Mouse (Mus musculus) lung, adult 2 months (tissue): ENCODE data around the gene Pde4b. TPM values are rescaled to one million over a fixed set of nuclear protein-coding genes. Genes with fewer than 3 reads are reported as not detected.

Experiments
- DNase-seq: peaks from one replicate; pipeline ENCODE4 v3.0.0; 2022
- H3K4me1 ChIP-seq: fragments of 200-500 bp; 2 replicates; pipeline ENCODE4 v1.6.1; 2011; ENCODE audit warnings: low read length; ENCODE audit not compliant: control insufficient read depth, insufficient read depth
- H3K4me3 ChIP-seq: fragments of 200-500 bp; replicated peaks from 2 replicates; pipeline ENCODE3; 2011; ENCODE audit warnings: low read depth, mild to moderate bottlenecking, control low read depth, low read length; ENCODE audit errors: extremely low read depth
- CTCF ChIP-seq: fragments of 200-500 bp; IDR thresholded peaks from 2 replicates; pipeline ENCODE4 v1.5.1; 2011; ENCODE audit warnings: mild to moderate bottlenecking, low read length, control low read depth; ENCODE audit not compliant: insufficient read depth
- POLR2A ChIP-seq: fragments of 200-500 bp; IDR thresholded peaks from 2 replicates; pipeline ENCODE4 v1.6.1; 2011; ENCODE audit warnings: low read depth, mild to moderate bottlenecking, control low read depth, low read length, borderline replicate concordance; ENCODE audit errors: extremely low read depth
- WGBS: fragments of 180-500 bp; shearing (Covaris S2); methylation state at CpG from one replicate; pipeline ENCODE4 v1.1.7; 2018; 5-methylcytosine and 5-hydroxymethylcytosine counted together
- polyA plus RNA-seq: library from polyadenylated mRNA; depleted of rRNA; stranded (reverse); fragments of >200 nt; gene quantifications from 2 replicates; pipeline ENCODE4 v1.2.3, GENCODE M21; 2012

Gene Pde4b
- polyA plus RNA-seq, 1 experiment: 23.1 TPM

DNA sequence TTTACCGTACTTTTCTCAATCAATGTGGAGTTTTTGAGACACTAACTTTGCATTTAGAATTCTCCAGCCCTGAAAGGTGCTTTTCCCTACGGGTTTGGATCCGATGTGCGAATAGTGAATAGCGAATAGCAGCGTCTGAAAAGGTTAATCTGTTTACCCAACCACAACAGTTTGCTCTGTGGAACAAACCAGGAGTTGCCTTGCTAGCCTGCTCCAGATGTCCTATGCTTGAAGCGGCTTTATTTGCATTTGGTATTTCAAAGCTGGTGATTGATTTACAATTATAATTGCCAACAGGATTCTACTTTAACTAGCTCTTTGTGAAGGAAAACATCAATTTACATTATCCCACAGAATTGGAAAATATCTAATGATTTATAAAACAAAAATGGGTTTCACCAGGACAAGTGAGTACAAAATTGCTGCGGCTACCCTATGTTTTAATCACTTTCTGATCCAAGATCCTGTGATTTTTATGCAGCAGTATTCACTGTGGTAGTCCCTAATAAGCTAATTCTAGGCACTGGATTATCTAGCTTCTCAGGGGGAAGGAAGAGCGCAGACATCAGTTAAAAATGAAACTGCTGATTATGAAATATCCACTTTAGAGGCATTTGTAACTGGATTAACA, 280.9 kb downstream of the Pde4b start:
- 60% methylated on average over 9 of the region's 9 CpGs for WGBS
- Histone ChIP-seq H3K4me3 (no peak overlapping the region), H3K4me1 (no peaks in the 10 kb centered on the region)
- DNase-seq: no peak
- TF ChIP-seq POLR2A (no peak), CTCF (no peak)

DNA sequence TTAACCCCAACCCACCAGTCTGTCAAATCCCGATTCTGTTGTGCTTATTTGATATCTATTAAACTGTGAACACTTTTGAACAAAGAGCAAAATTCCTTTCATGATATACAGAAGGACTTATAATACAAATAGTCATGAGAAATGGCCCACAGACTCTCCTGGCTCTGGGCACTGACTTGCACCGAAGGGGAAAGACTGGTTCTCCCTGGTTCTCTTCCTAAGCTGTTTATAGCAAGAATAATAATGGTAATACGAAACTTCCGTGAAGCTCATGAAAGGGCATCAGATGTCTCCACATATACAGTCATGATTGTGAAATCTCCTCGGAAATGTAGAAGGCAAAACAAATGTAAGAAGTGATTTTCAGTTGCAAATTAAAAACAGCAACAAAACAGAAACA, 287.3 kb downstream of the Pde4b start:
- Histone ChIP-seq H3K4me3 (no peak overlapping the region), H3K4me1 (no peaks in the 10 kb centered on the region)
- WGBS: 65% methylated on average over 5 of the region's 5 CpGs
- DNase-seq: no peak
- no peak for TF ChIP-seq POLR2A

DNA sequence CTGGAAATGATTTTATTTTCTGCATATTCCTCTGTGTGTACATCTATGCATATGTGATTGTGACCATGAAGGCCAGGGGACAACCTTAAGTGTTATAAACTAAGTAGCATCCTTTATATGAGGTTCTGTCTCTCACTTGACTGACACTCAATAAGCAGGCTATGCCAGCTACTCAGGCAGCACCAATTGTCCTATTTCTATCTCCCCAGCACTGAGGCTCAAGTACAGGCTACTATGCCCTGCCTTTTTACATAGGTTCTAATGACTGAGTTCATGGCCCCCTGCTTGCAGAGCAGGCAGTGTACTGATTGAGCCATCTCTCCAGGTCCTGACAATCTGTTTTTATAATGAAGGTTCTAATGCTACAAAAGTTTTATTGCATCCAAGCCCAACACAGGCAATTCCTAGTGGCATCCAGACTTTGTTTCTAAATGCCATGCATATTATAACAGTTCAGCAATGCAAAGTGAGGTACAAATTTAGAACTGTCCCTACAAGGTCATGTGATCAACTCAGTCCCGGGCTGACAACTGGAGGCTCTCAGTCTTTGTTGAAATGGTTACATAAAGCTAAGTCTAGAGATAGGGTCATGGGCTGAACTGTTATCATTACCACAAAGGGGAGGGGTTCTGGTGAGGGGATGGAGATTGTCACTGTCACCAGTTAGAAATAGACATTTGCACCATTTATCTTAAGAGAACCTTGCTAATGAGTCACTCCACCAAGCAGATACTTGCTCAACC, 295.6 kb downstream of the Pde4b start:
- no peak for TF ChIP-seq CTCF
- no peak for TF ChIP-seq POLR2A
- H3K4me1 ChIP-seq: no peaks in the 10 kb centered on the region
- no peak for DNase-seq
- H3K4me3 ChIP-seq: no peak overlapping the region
- 51% methylated on average over 1 of the region's 1 CpGs for WGBS

DNA sequence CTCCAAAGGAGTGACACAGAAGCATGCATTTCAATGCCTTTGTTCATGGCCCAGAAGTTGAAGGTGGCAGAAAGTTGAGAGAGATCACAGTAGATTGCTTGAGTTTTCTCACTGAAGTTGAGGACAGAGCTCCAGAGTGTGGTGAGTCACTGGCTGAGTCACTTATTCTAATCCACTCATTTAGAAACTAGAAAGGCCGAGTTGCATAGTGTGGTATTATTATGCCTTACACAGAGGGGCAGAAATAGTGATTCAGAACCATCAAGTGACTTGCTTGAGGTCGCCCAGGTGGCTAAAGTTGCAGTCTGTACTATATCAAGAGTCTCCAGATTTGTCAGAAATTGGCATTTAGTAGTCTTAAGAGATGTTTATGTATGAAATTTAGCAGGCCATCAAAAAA, 306.3 kb downstream of the Pde4b start:
- 58% methylated on average over 2 of the region's 2 CpGs for WGBS
- no peak overlapping the region for H3K4me3 ChIP-seq
- DNase-seq: no peak
- TF ChIP-seq POLR2A (no peak), CTCF (no peak)
- no peaks in the 10 kb centered on the region for H3K4me1 ChIP-seq

DNA sequence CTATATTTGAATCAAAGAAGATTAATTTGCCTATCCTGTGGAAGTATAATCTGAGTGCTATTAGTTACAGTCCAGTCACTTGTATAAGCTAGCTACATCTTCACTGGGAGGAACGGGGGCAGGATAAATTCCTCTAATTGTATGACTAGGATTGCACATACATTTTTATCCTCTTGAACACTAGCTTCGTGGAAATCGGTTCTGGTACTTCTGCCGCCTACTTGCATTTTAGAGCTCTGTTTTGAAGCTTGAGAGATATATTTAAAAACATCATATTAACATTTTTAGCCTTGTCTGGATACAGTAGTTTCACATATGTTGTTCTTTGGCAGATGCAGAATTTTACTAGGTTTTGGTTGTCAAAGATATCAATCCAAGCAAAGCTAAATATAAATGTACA, 310.0 kb downstream of the Pde4b start:
- no peak for TF ChIP-seq POLR2A
- no peak for TF ChIP-seq CTCF
- WGBS: 89% methylated on average over 4 of the region's 4 CpGs
- Histone ChIP-seq H3K4me3 (no peak overlapping the region), H3K4me1 (no peaks in the 10 kb centered on the region)
- DNase-seq: no peak

DNA sequence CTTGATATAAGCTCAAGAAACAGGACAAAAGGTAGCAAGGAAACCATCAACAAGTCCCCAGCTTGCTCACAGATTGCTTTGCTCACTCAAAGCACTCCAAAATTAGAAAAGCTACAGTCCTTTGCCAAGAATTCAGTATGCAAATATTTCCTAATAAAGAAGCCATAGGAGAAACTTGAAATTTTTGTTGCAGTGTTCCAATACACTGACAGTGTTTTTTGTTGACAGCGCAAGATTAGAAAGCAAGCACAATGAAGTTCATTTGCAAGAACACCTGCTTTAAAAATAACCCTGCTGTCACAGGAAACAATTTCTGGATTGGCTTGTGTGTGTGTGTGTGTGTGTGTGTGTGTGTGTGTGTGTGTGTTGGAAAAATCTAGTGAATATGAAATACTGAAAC, 311.2 kb downstream of the Pde4b start:
- H3K4me3 ChIP-seq: no peak overlapping the region
- no peak for DNase-seq
- WGBS: 75% methylated on average over 1 of the region's 1 CpGs
- no peaks in the 10 kb centered on the region for H3K4me1 ChIP-seq
- TF ChIP-seq POLR2A: no peak
- TF ChIP-seq CTCF: no peak

DNA sequence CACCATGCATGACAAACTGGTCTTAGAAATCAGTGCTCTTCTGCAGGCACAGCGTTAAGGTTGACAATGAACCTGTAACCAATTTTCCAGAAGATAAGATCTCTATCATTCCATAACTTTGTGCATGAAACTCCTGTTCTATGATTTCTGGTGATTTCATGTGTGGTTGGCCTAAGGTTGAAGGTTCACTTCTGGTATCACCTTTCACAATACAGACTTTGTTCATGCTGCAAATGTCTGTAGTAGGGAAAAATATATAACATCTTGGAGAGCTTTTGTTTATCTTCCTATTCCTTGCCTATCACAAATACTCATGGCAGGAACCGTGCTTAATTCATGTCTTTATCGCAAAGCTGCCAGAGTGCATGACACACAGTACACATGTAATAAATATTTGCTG, 319.5 kb downstream of the Pde4b start:
- Histone ChIP-seq H3K4me1 (no peaks in the 10 kb centered on the region), H3K4me3 (no peak overlapping the region)
- TF ChIP-seq POLR2A (no peak), CTCF (no peak)
- DNase-seq: no peak
- WGBS: 59% methylated on average over 3 of the region's 3 CpGs

DNA sequence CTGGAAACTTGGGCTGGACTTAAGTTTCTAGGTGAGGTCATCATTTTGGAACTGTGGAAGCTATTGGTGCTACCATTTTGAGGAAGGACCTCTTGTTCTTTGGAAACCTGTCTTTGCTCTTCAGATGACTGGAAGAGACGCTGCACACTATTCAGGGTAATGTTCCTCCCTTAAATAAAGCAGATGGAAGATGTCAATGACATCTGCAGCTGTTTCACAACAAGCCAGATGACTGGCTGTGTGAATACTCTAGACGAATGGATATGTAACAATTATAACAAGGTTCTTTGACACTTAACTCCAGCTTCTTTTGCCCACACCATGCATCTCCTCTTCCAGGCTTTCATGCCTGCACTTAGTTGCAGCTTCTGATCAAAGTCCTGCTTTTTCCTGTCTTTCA, 320.8 kb downstream of the Pde4b start:
- whole genome bisulfite sequencing: 55% methylated on average over 2 of the region's 2 CpGs
- DNase-seq: no peak
- H3K4me1 ChIP-seq: no peaks in the 10 kb centered on the region

DNA sequence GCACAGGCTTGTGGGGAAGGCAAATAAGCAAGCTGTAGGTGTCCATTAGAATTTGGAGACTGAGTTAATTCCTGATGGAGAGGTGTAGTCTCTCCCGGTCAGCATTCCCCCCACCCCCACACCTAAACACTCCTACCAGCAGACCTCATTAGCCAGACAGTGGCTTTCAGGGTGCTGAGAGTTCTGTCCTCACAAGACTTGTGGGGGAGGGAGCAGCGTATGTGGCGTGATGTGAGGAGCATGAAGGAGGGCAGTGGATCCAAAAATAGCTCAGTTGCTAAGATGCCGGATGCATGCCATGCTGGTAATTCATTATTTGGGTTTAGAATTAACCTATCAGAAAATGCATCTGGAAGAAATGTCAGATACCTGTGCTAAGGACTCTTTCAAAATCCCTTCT, 321.6 kb downstream of the Pde4b start:
- no peak for DNase-seq
- no peak for TF ChIP-seq POLR2A
- no peak for TF ChIP-seq CTCF
- no peaks in the 10 kb centered on the region for H3K4me1 ChIP-seq
- H3K4me3 ChIP-seq: no peak overlapping the region
- WGBS: 35% methylated on average over 4 of the region's 4 CpGs

More for the DNA sequence above, 320.8 kb downstream of the Pde4b start:
- TF ChIP-seq CTCF: no peak
- TF ChIP-seq POLR2A: no peak
- H3K4me3 ChIP-seq: no peak overlapping the region

DNA sequence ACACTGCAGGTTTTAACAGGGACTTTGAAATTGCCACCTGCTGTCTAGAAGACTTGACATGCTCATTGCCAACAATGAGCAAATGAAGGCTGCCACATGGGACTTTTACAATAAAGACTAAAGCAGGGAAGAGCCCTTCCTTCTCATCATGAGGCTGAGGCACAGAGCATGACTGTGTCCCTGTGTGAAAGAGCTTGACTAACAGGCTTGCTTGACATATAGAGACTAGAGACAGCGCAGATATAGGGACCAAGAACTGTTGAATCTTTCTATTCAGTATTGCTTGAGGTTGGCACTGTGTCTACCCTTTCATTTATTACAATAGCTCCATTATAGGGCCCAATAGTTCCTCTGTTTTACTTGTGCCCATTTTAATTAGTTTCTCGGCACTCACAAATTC, 325.8 kb downstream of the Pde4b start:
- 93% methylated on average over 2 of the region's 2 CpGs for WGBS
- Histone ChIP-seq H3K4me1 (no peaks in the 10 kb centered on the region), H3K4me3 (no peak overlapping the region)
- TF ChIP-seq CTCF: no peak
- TF ChIP-seq POLR2A: no peak
- no peak for DNase-seq

DNA sequence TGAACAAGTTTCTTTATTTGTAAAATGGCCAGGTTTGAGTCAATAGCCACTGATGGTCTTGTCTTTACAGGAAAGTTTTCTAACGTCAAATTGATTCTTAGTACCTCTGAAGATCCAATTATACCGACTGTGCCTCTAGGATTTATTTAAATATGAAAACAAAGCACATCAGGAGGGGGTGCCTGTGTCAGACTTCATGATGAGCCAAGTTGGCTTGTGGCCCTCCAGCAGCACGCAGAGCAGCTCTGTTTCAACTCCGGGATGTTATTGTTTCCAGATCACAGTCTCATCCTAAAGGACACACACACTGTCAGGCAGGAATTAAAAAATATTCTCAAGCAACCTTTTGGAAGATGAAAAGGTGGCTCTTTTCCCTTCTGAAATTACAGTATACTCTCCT, 326.5 kb downstream of the Pde4b start:
- no peak overlapping the region for H3K4me3 ChIP-seq
- 30% methylated on average over 4 of the region's 4 CpGs for WGBS
- TF ChIP-seq CTCF (no peak), POLR2A (no peak)
- no peak for DNase-seq
- H3K4me1 ChIP-seq: no peaks in the 10 kb centered on the region
